Mouse (Mus musculus): ENCODE results near the gene Ptch1. TPM values are rescaled to one million over a fixed set of nuclear protein-coding genes. Genes with fewer than 3 reads are reported as not detected.

The Ptch1 gene
- 9.7 and 11.3 TPM in 2 replicates for polyA plus RNA-seq (2014; fragmentation: Nextera tagmentation; extraction: Ambion mirVana)

GRCm38 (mm10) chr13:63573256-63573835 is at the start of gene Ptch1:
TSS of gene Ptch1 (minus strand) at chr13:63573598.
- Histone ChIP-seq H3K4me2 (ENCODE audit: low read length) (peak within 1 kb of the TSS; percentile 97), H3K36me3 (ENCODE audit: control insufficient read depth, insufficient read depth, low read length) (no peaks in the 10 kb centered on the region), H3K9ac (ENCODE audit: low read length) (peak within 1 kb of the TSS; percentile 81), H3K9me3 (replicated peaks; ENCODE audit: control insufficient read depth, low read length) (no peaks in the 10 kb centered on the region), H3K27ac (ENCODE audit: low read depth, low read length) (peak within 1 kb of the TSS; percentile 83), H3K4me1 (ENCODE audit: control insufficient read depth, insufficient read depth, low read length) (peaks cover 25% of the 10 kb centered on the region), H3K4me3 (ENCODE audit: low read depth, low read length) (peak within 1 kb of the TSS; percentile 64), H3K27me3 (replicated peaks; ENCODE audit: control insufficient read depth, insufficient read depth, low read length) (peaks cover 54% of the 10 kb centered on the region)
- ATAC-seq, result peak; percentile 53
- peak; percentile 75 for DNase-seq (ENCODE audit: low spot score)
- WGBS, result under 1% methylated on average over 40 of the region's 44 CpGs

GRCm38 (mm10) chr13:63621301-63621700 is 47.9 kb upstream of the Ptch1 start:
- no peak overlapping the region for H3K4me2 ChIP-seq (ENCODE audit: low read length)
- H3K36me3 ChIP-seq (ENCODE audit: control insufficient read depth, insufficient read depth, low read length), result no peaks in the 10 kb centered on the region
- DNase-seq (ENCODE audit: low spot score) (no peak), ATAC-seq (no peak)
- 90% methylated on average over 3 of the region's 3 CpGs for whole genome bisulfite sequencing
- H3K9ac ChIP-seq (ENCODE audit: low read length), result no peak overlapping the region
- H3K4me1 ChIP-seq (ENCODE audit: control insufficient read depth, insufficient read depth, low read length), result no peaks in the 10 kb centered on the region
- no peaks in the 10 kb centered on the region for H3K9me3 ChIP-seq (replicated peaks; ENCODE audit: control insufficient read depth, low read length)
- no peak overlapping the region for H3K27ac ChIP-seq (ENCODE audit: low read depth, low read length)
- H3K27me3 ChIP-seq (replicated peaks; ENCODE audit: control insufficient read depth, insufficient read depth, low read length), result no peaks in the 10 kb centered on the region
- no peak overlapping the region for H3K4me3 ChIP-seq (ENCODE audit: low read depth, low read length)

- 72% methylated on average over 2 of the region's 2 CpGs for WGBS
Observed at GRCm38 (mm10) chr13:63613201-63613600, 39.8 kb upstream of the Ptch1 start.

GRCm38 (mm10) chr13:63609734-63610133 is 36.3 kb upstream of the Ptch1 start:
- Histone ChIP-seq H3K27me3 (replicated peaks; ENCODE audit: control insufficient read depth, insufficient read depth, low read length) (no peaks in the 10 kb centered on the region), H3K4me3 (ENCODE audit: low read depth, low read length) (no peak overlapping the region), H3K4me1 (ENCODE audit: control insufficient read depth, insufficient read depth, low read length) (no peaks in the 10 kb centered on the region), H3K27ac (ENCODE audit: low read depth, low read length) (no peak overlapping the region), H3K36me3 (ENCODE audit: control insufficient read depth, insufficient read depth, low read length) (no peaks in the 10 kb centered on the region), H3K9me3 (replicated peaks; ENCODE audit: control insufficient read depth, low read length) (no peaks in the 10 kb centered on the region), H3K4me2 (ENCODE audit: low read length) (no peak overlapping the region), H3K9ac (ENCODE audit: low read length) (no peak overlapping the region)
- DNase-seq (ENCODE audit: low spot score) (no peak), ATAC-seq (no peak)
- 43% methylated on average over 10 of the region's 10 CpGs for WGBS

More at GRCm38 (mm10) chr13:63613201-63613600, 39.8 kb upstream of the Ptch1 start:
- no peak overlapping the region for H3K9ac ChIP-seq (ENCODE audit: low read length)
- no peaks in the 10 kb centered on the region for H3K27me3 ChIP-seq (replicated peaks; ENCODE audit: control insufficient read depth, insufficient read depth, low read length)
- no peaks in the 10 kb centered on the region for H3K36me3 ChIP-seq (ENCODE audit: control insufficient read depth, insufficient read depth, low read length)
- H3K4me2 ChIP-seq (ENCODE audit: low read length), result no peak overlapping the region
- H3K9me3 ChIP-seq (replicated peaks; ENCODE audit: control insufficient read depth, low read length), result no peaks in the 10 kb centered on the region
- H3K27ac ChIP-seq (ENCODE audit: low read depth, low read length), result no peak overlapping the region
- no peak overlapping the region for H3K4me3 ChIP-seq (ENCODE audit: low read depth, low read length)
- ATAC-seq (no peak), DNase-seq (ENCODE audit: low spot score) (no peak)
- no peaks in the 10 kb centered on the region for H3K4me1 ChIP-seq (ENCODE audit: control insufficient read depth, insufficient read depth, low read length)

GRCm38 (mm10) chr13:63597593-63597992 is 24.2 kb upstream of the Ptch1 start:
- peak; percentile 62 for ATAC-seq
- WGBS, result 38% methylated on average over 3 of the region's 3 CpGs

GRCm38 (mm10) chr13:63595869-63596268 is 22.5 kb upstream of the Ptch1 start:
- no peaks in the 10 kb centered on the region for H3K36me3 ChIP-seq (ENCODE audit: control insufficient read depth, insufficient read depth, low read length)
- DNase-seq (ENCODE audit: low spot score), result no peak
- no peak overlapping the region for H3K4me2 ChIP-seq (ENCODE audit: low read length)
- no peak overlapping the region for H3K27ac ChIP-seq (ENCODE audit: low read depth, low read length)
- ATAC-seq, result no peak
- H3K9me3 ChIP-seq (replicated peaks; ENCODE audit: control insufficient read depth, low read length), result no peaks in the 10 kb centered on the region
- H3K27me3 ChIP-seq (replicated peaks; ENCODE audit: control insufficient read depth, insufficient read depth, low read length), result no peaks in the 10 kb centered on the region
- no peak overlapping the region for H3K9ac ChIP-seq (ENCODE audit: low read length)
- 78% methylated on average over 7 of the region's 7 CpGs for WGBS
- H3K4me1 ChIP-seq (ENCODE audit: control insufficient read depth, insufficient read depth, low read length), result no peaks in the 10 kb centered on the region
- H3K4me3 ChIP-seq (ENCODE audit: low read depth, low read length), result no peak overlapping the region

More at GRCm38 (mm10) chr13:63597593-63597992, 24.2 kb upstream of the Ptch1 start:
- no peaks in the 10 kb centered on the region for H3K4me1 ChIP-seq (ENCODE audit: control insufficient read depth, insufficient read depth, low read length)
- H3K9me3 ChIP-seq (replicated peaks; ENCODE audit: control insufficient read depth, low read length), result no peaks in the 10 kb centered on the region
- H3K27ac ChIP-seq (ENCODE audit: low read depth, low read length), result no peak overlapping the region
- peak; percentile 60 for DNase-seq (ENCODE audit: low spot score)
- no peaks in the 10 kb centered on the region for H3K27me3 ChIP-seq (replicated peaks; ENCODE audit: control insufficient read depth, insufficient read depth, low read length)
- H3K9ac ChIP-seq (ENCODE audit: low read length), result no peak overlapping the region
- no peaks in the 10 kb centered on the region for H3K36me3 ChIP-seq (ENCODE audit: control insufficient read depth, insufficient read depth, low read length)
- no peak overlapping the region for H3K4me3 ChIP-seq (ENCODE audit: low read depth, low read length)
- H3K4me2 ChIP-seq (ENCODE audit: low read length), result no peak overlapping the region

- H3K9me3 ChIP-seq (replicated peaks; ENCODE audit: control insufficient read depth, low read length), result no peaks in the 10 kb centered on the region
- H3K27me3 ChIP-seq (replicated peaks; ENCODE audit: control insufficient read depth, insufficient read depth, low read length), result no peaks in the 10 kb centered on the region
- 44% methylated on average over 13 of the region's 13 CpGs for WGBS
- H3K27ac ChIP-seq (ENCODE audit: low read depth, low read length), result no peak overlapping the region
- H3K36me3 ChIP-seq (ENCODE audit: control insufficient read depth, insufficient read depth, low read length), result no peaks in the 10 kb centered on the region
- H3K4me2 ChIP-seq (ENCODE audit: low read length), result no peak overlapping the region
- ATAC-seq (no peak), DNase-seq (ENCODE audit: low spot score) (peak; percentile 15)
- no peak overlapping the region for H3K4me3 ChIP-seq (ENCODE audit: low read depth, low read length)
- no peak overlapping the region for H3K9ac ChIP-seq (ENCODE audit: low read length)
- H3K4me1 ChIP-seq (ENCODE audit: control insufficient read depth, insufficient read depth, low read length), result no peaks in the 10 kb centered on the region
Observed at GRCm38 (mm10) chr13:63593469-63594050, 20.2 kb upstream of the Ptch1 start.

- Histone ChIP-seq H3K4me3 (ENCODE audit: low read depth, low read length) (no peak overlapping the region), H3K9ac (ENCODE audit: low read length) (no peak overlapping the region), H3K9me3 (replicated peaks; ENCODE audit: control insufficient read depth, low read length) (no peaks in the 10 kb centered on the region), H3K4me2 (ENCODE audit: low read length) (no peak overlapping the region), H3K4me1 (ENCODE audit: control insufficient read depth, insufficient read depth, low read length) (no peaks in the 10 kb centered on the region), H3K27me3 (replicated peaks; ENCODE audit: control insufficient read depth, insufficient read depth, low read length) (no peaks in the 10 kb centered on the region), H3K36me3 (ENCODE audit: control insufficient read depth, insufficient read depth, low read length) (no peaks in the 10 kb centered on the region), H3K27ac (ENCODE audit: low read depth, low read length) (no peak overlapping the region)
- no peak for DNase-seq (ENCODE audit: low spot score)
- 87% methylated on average over 5 of the region's 5 CpGs for WGBS
- no peak for ATAC-seq
Observed at GRCm38 (mm10) chr13:63592755-63593154, 19.4 kb upstream of the Ptch1 start.

- H3K9ac ChIP-seq (ENCODE audit: low read length), result no peak overlapping the region
- 51% methylated on average over 4 of the region's 4 CpGs for WGBS
- no peak for ATAC-seq
- no peak for DNase-seq (ENCODE audit: low spot score)
- no peaks in the 10 kb centered on the region for H3K36me3 ChIP-seq (ENCODE audit: control insufficient read depth, insufficient read depth, low read length)
- no peak overlapping the region for H3K4me3 ChIP-seq (ENCODE audit: low read depth, low read length)
- H3K27me3 ChIP-seq (replicated peaks; ENCODE audit: control insufficient read depth, insufficient read depth, low read length), result peaks cover 47% of the 10 kb centered on the region
- no peaks in the 10 kb centered on the region for H3K9me3 ChIP-seq (replicated peaks; ENCODE audit: control insufficient read depth, low read length)
- no peak overlapping the region for H3K27ac ChIP-seq (ENCODE audit: low read depth, low read length)
- H3K4me2 ChIP-seq (ENCODE audit: low read length), result no peak overlapping the region
- peaks cover 18% of the 10 kb centered on the region; the same call in 1 of the 2 replicates for H3K4me1 ChIP-seq (ENCODE audit: control insufficient read depth, insufficient read depth, low read length)
Observed at GRCm38 (mm10) chr13:63574601-63575000, 1.2 kb upstream of the Ptch1 start.
